Mouse (Mus musculus) layer of hippocampus, adult 18-20 months (tissue): ENCODE data around the gene Ube2j2. TPM values are rescaled to one million over a fixed set of nuclear protein-coding genes. Genes with fewer than 3 reads are reported as not detected.

Source experiments
- microRNA-seq, 2 experiments: library from miRNA; unstranded; fragments of <30 nt; microRNA quantifications; one replicate each; pipeline ENCODE4 v1.2.0; 2021
- total RNA-seq, 2 experiments: library from RNA; stranded (reverse); gene quantifications; 2 replicates each; pipeline ENCODE4 v1.2.3; 2021

Ube2j2 gene
- total RNA-seq, 2 experiments from 2014 or later = 68.2 to 70.8 TPM

Small RNAs within 50 kb of the gene (microRNA-seq; reads per million reads assigned to microRNA genes)
- 0 reads per million in 2 experiments for gene Gm22991

Other genes starting within 250 kb of the Ube2j2 start
- gene Fndc10, start 249.5 kb upstream of the Ube2j2 start, total RNA-seq = 10 to 100 TPM; 23.3 to 23.5 TPM
- 10 to 100 TPM; 81.4 to 89.1 TPM for gene Ssu72, start 239.0 kb upstream of the Ube2j2 start, total RNA-seq
- gene Tmem240, start 209.0 kb upstream of the Ube2j2 start, total RNA-seq = 10 to 100 TPM; 35.8 to 39.5 TPM
- gene Atad3a, start 182.7 kb upstream of the Ube2j2 start, total RNA-seq = 10 to 100 TPM; 50.6 to 50.9 TPM
- 10 to 100 TPM; 10.4 to 11.9 TPM for gene Vwa1, start 169.1 kb upstream of the Ube2j2 start, total RNA-seq
- 10 to 100 TPM; 25.6 to 30.8 TPM for gene Tmem88b, start 158.0 kb upstream of the Ube2j2 start, total RNA-seq
- gene Ankrd65, start 153.4 kb upstream of the Ube2j2 start, total RNA-seq = not detected
- gene Mrpl20, start 141.0 kb upstream of the Ube2j2 start, total RNA-seq = 10 to 100 TPM; 74.7 to 91.6 TPM
- 10 to 100 TPM; 70.4 to 79.3 TPM for gene Ccnl2, start 131.3 kb upstream of the Ube2j2 start, total RNA-seq
- 100 to 1,000 TPM in 1 of 2 experiments, 10 to 100 TPM in 1; 97.4 to 106 TPM for gene Aurkaip1, start 112.6 kb upstream of the Ube2j2 start, total RNA-seq
- gene Mxra8, start 104.2 kb upstream of the Ube2j2 start, total RNA-seq = 1 to 10 TPM; 5.6 to 6.9 TPM
- gene Dvl1, start 96.4 kb upstream of the Ube2j2 start, total RNA-seq = 10 to 100 TPM; 85.4 to 86.9 TPM
- under 1 TPM; 0.30 to 0.35 TPM for gene Tas1r3, start 80.5 kb upstream of the Ube2j2 start, total RNA-seq
- gene Cptp, start 74.4 kb upstream of the Ube2j2 start, total RNA-seq = 10 to 100 TPM; 31.9 to 33.2 TPM
- gene Ints11, start 74.3 kb upstream of the Ube2j2 start, total RNA-seq = 10 to 100 TPM; 29.0 to 33.8 TPM
- 10 to 100 TPM; 45.8 to 54.9 TPM for gene Pusl1, start 52.0 kb upstream of the Ube2j2 start, total RNA-seq
- 100 to 1,000 TPM; 105 to 120 TPM for gene Acap3, start 52.0 kb upstream of the Ube2j2 start, total RNA-seq
- gene C1qtnf12, start 18.5 kb downstream of the Ube2j2 start, total RNA-seq = 10 to 100 TPM; 15.7 to 16.8 TPM
- 10 to 100 TPM in 1 of 2 experiments, 1 to 10 TPM in 1; 9.3 to 10.3 TPM for gene B3galt6, start 48.8 kb downstream of the Ube2j2 start, total RNA-seq
- 100 to 1,000 TPM; 202 to 203 TPM for gene Sdf4, start 49.0 kb downstream of the Ube2j2 start, total RNA-seq
- gene Tnfrsf4, start 70.0 kb downstream of the Ube2j2 start, total RNA-seq = 1 to 10 TPM in 1 of 2 experiments, under 1 TPM in 1; 0.94 to 1.4 TPM
- not detected for gene Tnfrsf18, start 82.3 kb downstream of the Ube2j2 start, total RNA-seq
- gene Ttll10, start 115.6 kb downstream of the Ube2j2 start, total RNA-seq = under 1 TPM; 0.33 to 0.35 TPM
- gene 9430015G10Rik, start 166.2 kb downstream of the Ube2j2 start, total RNA-seq = 10 to 100 TPM; 24.9 to 27.2 TPM
- gene Rnf223, start 186.7 kb downstream of the Ube2j2 start, total RNA-seq = under 1 TPM; 0.67 to 0.84 TPM